ENCODE assay signal across 16 mouse cellular contexts in the genomic region with DNA sequence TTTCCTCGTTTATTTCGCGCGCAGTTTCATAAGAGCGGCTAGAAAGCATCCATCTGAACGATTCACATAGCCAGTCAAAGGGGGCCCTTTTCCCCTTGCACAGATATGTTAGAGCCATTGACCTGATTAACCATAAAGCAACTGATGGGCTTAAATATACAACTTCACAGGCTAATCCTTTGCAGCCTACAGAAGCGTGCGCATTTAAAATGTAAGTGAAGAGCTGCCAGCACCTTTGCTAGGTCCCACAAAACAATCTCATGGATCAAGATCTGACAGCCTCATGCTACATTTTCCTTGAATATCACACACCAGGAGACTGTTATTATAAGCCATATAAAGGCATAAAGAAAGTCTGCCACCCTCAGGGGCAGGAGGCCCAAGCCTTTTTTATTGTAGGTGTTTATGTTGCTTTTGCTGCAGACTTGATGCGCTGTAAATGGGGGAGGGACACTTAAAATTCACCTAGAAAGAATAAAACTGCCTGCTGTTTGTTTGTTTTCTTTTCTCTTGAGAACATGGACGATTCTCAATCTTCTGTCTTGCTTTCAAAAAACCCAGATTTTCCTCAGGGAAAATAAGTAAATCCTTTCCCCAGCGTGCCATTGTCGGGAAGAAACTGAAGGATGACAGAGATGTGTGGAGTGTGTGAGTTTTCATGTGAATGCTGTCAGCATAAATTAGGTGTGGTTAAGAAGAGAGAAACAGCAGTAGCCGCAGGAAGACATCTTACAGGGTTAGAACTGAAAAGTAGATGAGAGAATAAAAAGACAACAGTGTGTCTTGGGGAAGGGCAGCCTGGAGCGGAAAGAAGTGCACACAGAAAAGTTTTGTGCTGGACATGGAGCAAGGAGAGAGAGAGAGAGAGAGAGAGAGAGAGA.
A peak's percentile ranks its signal among the peaks of the same experiment; 100 is the strongest.
DNase-seq lines count a peak whose midpoint lies in the region; ATAC-seq and TF ChIP-seq lines count a peak whose summit lies in the region.
"Had no signal": no experiment of that assay in that cellular context is flagged by ENCODE, and none has a peak within 500 bp of the region (broad histone marks: within the 10 kb centered on the region; RNA-seq: fewer than 3 reads in every experiment).

No protein-coding gene starts in this region.

- H3K27ac ChIP-seq in left cerebral cortex, adult 2 months: no peak overlapping the region
- no peak overlapping the region for H3K27ac ChIP-seq in embryonic facial prominence, embryonic 11.5 days (replicated peaks; ENCODE audit: low read depth, low read length)
- no peak overlapping the region; the same call in 1 of the 2 replicates for H3K27ac ChIP-seq in forebrain, embryonic 14.5 days (ENCODE audit: low read depth, low read length)
- 0 out of 2 replicates have a peak overlapping the region, but pooled peaks have one; percentile 4 for H3K27ac ChIP-seq in midbrain, embryonic 16.5 days (ENCODE audit: low read length)
- H3K27ac ChIP-seq: heart, embryonic 10.5 days had no signal

- no peak for ATAC-seq in embryonic facial prominence, embryonic 11.5 days (replicated peaks; ENCODE audit: insufficient number of reproducible peaks, low FRiP score, low TSS enrichment, low read depth)
- ATAC-seq in forebrain, embryonic 14.5 days: peak; percentile 78
- peak; percentile 84 for ATAC-seq in midbrain, embryonic 16.5 days
- no peak for ATAC-seq in megakaryocyte, adult 5-6 weeks (ENCODE audit: poor library complexity, severe bottlenecking)
- ATAC-seq: CD4-positive, CD25-positive, alpha-beta regulatory T cell, adult 4 months; lung, postnatal 0 days had no signal

- no peaks in the 10 kb centered on the region for H3K36me3 ChIP-seq in embryonic facial prominence, embryonic 11.5 days (replicated peaks; ENCODE audit: control insufficient read depth, insufficient read depth, low read depth, low read length)
- H3K36me3 ChIP-seq in forebrain, embryonic 14.5 days (ENCODE audit: control insufficient read depth, insufficient read depth, low read length): no peaks in the 10 kb centered on the region
- no peaks in the 10 kb centered on the region for H3K36me3 ChIP-seq in midbrain, embryonic 16.5 days (ENCODE audit: control insufficient read depth, insufficient read depth, low read length)
- H3K36me3 ChIP-seq: heart, embryonic 10.5 days had no signal

- WGBS in embryonic facial prominence, embryonic 11.5 days: 64% methylated on average over 14 of the region's 14 CpGs
- 15% methylated on average over 14 of the region's 14 CpGs for WGBS in forebrain, embryonic 14.5 days
- WGBS in midbrain, embryonic 16.5 days: 17% methylated on average over 14 of the region's 14 CpGs

- no peaks in the 10 kb centered on the region for H3K9me3 ChIP-seq in embryonic facial prominence, embryonic 11.5 days (replicated peaks; ENCODE audit: control insufficient read depth, low read length)
- H3K9me3 ChIP-seq in forebrain, embryonic 14.5 days (replicated peaks; ENCODE audit: control insufficient read depth, low read length): no peaks in the 10 kb centered on the region
- H3K9me3 ChIP-seq in midbrain, embryonic 16.5 days (replicated peaks; ENCODE audit: control insufficient read depth, low read length, poor library complexity, severe bottlenecking): no peaks in the 10 kb centered on the region
- H3K9me3 ChIP-seq: heart, embryonic 10.5 days had no signal

- H3K4me1 ChIP-seq in embryonic facial prominence, embryonic 11.5 days (ENCODE audit: control insufficient read depth, insufficient read depth, low read length): no peaks in the 10 kb centered on the region
- peaks cover 5% of the 10 kb centered on the region for H3K4me1 ChIP-seq in forebrain, embryonic 14.5 days (ENCODE audit: control insufficient read depth, insufficient read depth, low read length)
- peaks cover 11% of the 10 kb centered on the region for H3K4me1 ChIP-seq in midbrain, embryonic 16.5 days (ENCODE audit: control insufficient read depth, insufficient read depth, low read length)
- H3K4me1 ChIP-seq: heart, embryonic 10.5 days had no signal

- H3K9ac ChIP-seq in embryonic facial prominence, embryonic 11.5 days (replicated peaks; ENCODE audit: low read length): no peak overlapping the region
- H3K9ac ChIP-seq in forebrain, embryonic 14.5 days (ENCODE audit: low read length): no peak overlapping the region
- no peak overlapping the region for H3K9ac ChIP-seq in midbrain, embryonic 16.5 days (ENCODE audit: low read depth, low read length)

- no peaks in the 10 kb centered on the region for H3K27me3 ChIP-seq in embryonic facial prominence, embryonic 11.5 days (ENCODE audit: control insufficient read depth, insufficient read depth, low read length)
- H3K27me3 ChIP-seq in forebrain, embryonic 14.5 days (replicated peaks; ENCODE audit: control insufficient read depth, insufficient read depth, low read length): no peaks in the 10 kb centered on the region
- H3K27me3 ChIP-seq in midbrain, embryonic 16.5 days (ENCODE audit: control insufficient read depth, insufficient read depth, low read depth, low read length): no peaks in the 10 kb centered on the region

- no peak for DNase-seq in left cerebral cortex, adult 2 months (ENCODE audit: extremely low spot score in 1 of 2, low spot score in 2 of 2)
- no peak for DNase-seq in left cerebral cortex, adult 9 months (ENCODE audit: low spot score in 2 of 2)
- DNase-seq in embryonic facial prominence, embryonic 11.5 days (ENCODE audit: low spot score): peak; percentile 1
- peak; percentile 39 for DNase-seq in forebrain, embryonic 14.5 days (ENCODE audit: low spot score)
- no peak for DNase-seq in right cerebral cortex, postnatal 36 days (ENCODE audit: low spot score in 2 of 2)
- DNase-seq: gastrocnemius, postnatal 14 days; heart, postnatal 4 days; kidney, adult 18-20 months; right cerebral cortex, postnatal 4 days; thymus, postnatal 14 days had no signal

- peak overlapping the region; percentile 21; the same call in 1 of the 2 replicates for H3K4me3 ChIP-seq in left cerebral cortex, adult 2 months
- no peak overlapping the region for H3K4me3 ChIP-seq in embryonic facial prominence, embryonic 11.5 days (ENCODE audit: low read depth, low read length)
- H3K4me3 ChIP-seq in forebrain, embryonic 14.5 days (ENCODE audit: low read depth, low read length): no peak overlapping the region
- H3K4me3 ChIP-seq in midbrain, embryonic 16.5 days (ENCODE audit: low read depth, low read length): no peak overlapping the region
- H3K4me3 ChIP-seq: heart, embryonic 10.5 days had no signal

- no peak for TF ChIP-seq CTCF in left cerebral cortex, adult 2 months (IDR thresholded peaks at IDR 0.05)

- intact Hi-C loops in left cerebral cortex, adult 2 months (cut with DNase I): no loop called here

- no peak overlapping the region for H3K4me2 ChIP-seq in embryonic facial prominence, embryonic 11.5 days (ENCODE audit: low read depth, low read length)
- peak overlapping the region; percentile 8 for H3K4me2 ChIP-seq in forebrain, embryonic 14.5 days (ENCODE audit: low read length)
- H3K4me2 ChIP-seq in midbrain, embryonic 16.5 days (ENCODE audit: low read length): peak overlapping the region; percentile 32
- H3K4me2 ChIP-seq: liver, embryonic 11.5 days had no signal

Comparison
In these comparisons a context has a peak if more than half of its experiments do, and no peak if none do; other contexts are left out.
1. DNase-seq: peak in embryonic facial prominence, embryonic 11.5 days (single experiment) and forebrain, embryonic 14.5 days (single experiment); none in left cerebral cortex, adult 2 months (0 of 2), left cerebral cortex, adult 9 months (0 of 2) and right cerebral cortex, postnatal 36 days (0 of 2).
2. ATAC-seq: peak in forebrain, embryonic 14.5 days (single experiment) and midbrain, embryonic 16.5 days (single experiment); none in embryonic facial prominence, embryonic 11.5 days (single experiment) and megakaryocyte, adult 5-6 weeks (single experiment).